Mouse (Mus musculus) T-cell, adult 2 months (primary cell): Measurements from ENCODE around the gene Anapc4.

Experiments used
- DNase-seq: peaks from one replicate; pipeline ENCODE4 v3.0.0; 2022; ENCODE audit warnings: low spot score

Gene Anapc4

GRCm38 (mm10) chr5:52868918-52869703 is 35.3 kb downstream of the Anapc4 start:
- no peak for DNase-seq

GRCm38 (mm10) chr5:52871461-52871860 is 37.6 kb downstream of the Anapc4 start:
- no peak for DNase-seq

GRCm38 (mm10) chr5:52871986-52872385 is 38.2 kb downstream of the Anapc4 start:
- DNase-seq = no peak

GRCm38 (mm10) chr5:52878847-52879246 is 45.0 kb downstream of the Anapc4 start:
- DNase-seq = peak; percentile 28

- DNase-seq = no peak
These were observed 46.1 kb downstream of the Anapc4 start for GRCm38 (mm10) chr5:52879926-52880325.

- no peak for DNase-seq
These were observed 48.6 kb downstream of the Anapc4 start for GRCm38 (mm10) chr5:52882446-52882845.

GRCm38 (mm10) chr5:52887085-52887484 is 53.3 kb downstream of the Anapc4 start:
- DNase-seq = peak; percentile 39

- DNase-seq = no peak
These were observed 56.1 kb downstream of the Anapc4 start for GRCm38 (mm10) chr5:52889919-52890318.

- DNase-seq = no peak
These were observed 58.4 kb downstream of the Anapc4 start for GRCm38 (mm10) chr5:52891949-52892835.

GRCm38 (mm10) chr5:52893938-52894337 is 60.1 kb downstream of the Anapc4 start:
- no peak for DNase-seq

- DNase-seq = no peak
These were observed 70.4 kb downstream of the Anapc4 start for GRCm38 (mm10) chr5:52904246-52904645.

- no peak for DNase-seq
These were observed 70.9 kb downstream of the Anapc4 start for GRCm38 (mm10) chr5:52904671-52905070.

- DNase-seq = no peak
These were observed 74.4 kb downstream of the Anapc4 start for GRCm38 (mm10) chr5:52908246-52908645.

GRCm38 (mm10) chr5:52910159-52910591 is 76.4 kb downstream of the Anapc4 start:
- peak; percentile 29 for DNase-seq

- no peak for DNase-seq
These were observed 77.6 kb downstream of the Anapc4 start for GRCm38 (mm10) chr5:52911286-52911870.

GRCm38 (mm10) chr5:52913711-52914110 is 79.9 kb downstream of the Anapc4 start:
- no peak for DNase-seq

GRCm38 (mm10) chr5:52916186-52916585 is 82.4 kb downstream of the Anapc4 start:
- DNase-seq = no peak
